Mouse (Mus musculus) liver, adult 2 months (tissue): ENCODE measurements around the gene Susd6. TPM values are rescaled to one million over a fixed set of nuclear protein-coding genes. Genes with fewer than 3 reads are reported as not detected.

ENCODE experiments used
- DNase-seq: peaks from one replicate; pipeline ENCODE4 v3.0.0-alpha.2; 2011; ENCODE audit warnings: low read depth, low spot score; ENCODE audit errors: extremely low read depth
- H3K27ac ChIP-seq: fragments of 200-500 bp; replicated peaks from 2 replicates; pipeline ENCODE4 v1.5.1; 2012; ENCODE audit warnings: low read depth, mild to moderate bottlenecking, control low read depth, inconsistent platforms, low read length; ENCODE audit not compliant: insufficient read depth
- H3K27me3 ChIP-seq: fragments of 200-500 bp; 2 replicates; pipeline ENCODE4 v1.6.1; 2012; ENCODE audit warnings: mild to moderate bottlenecking, moderate library complexity, low read length, inconsistent platforms; ENCODE audit not compliant: control insufficient read depth, insufficient read depth
- H3K36me3 ChIP-seq: fragments of 200-500 bp; 2 replicates; pipeline ENCODE4 v1.6.1; 2012; ENCODE audit warnings: low read length, inconsistent platforms; ENCODE audit not compliant: control insufficient read depth, insufficient read depth
- H3K4me1 ChIP-seq: fragments of 200-500 bp; 2 replicates; pipeline ENCODE4 v1.6.1; 2011; ENCODE audit warnings: low read length; ENCODE audit not compliant: control insufficient read depth, insufficient read depth
- H3K4me3 ChIP-seq: fragments of 200-500 bp; 2 replicates; pipeline ENCODE4 v1.5.1; 2011; ENCODE audit warnings: low read depth, mild to moderate bottlenecking, control low read depth, low read length, moderate library complexity; ENCODE audit not compliant: insufficient read depth
- H3K79me2 ChIP-seq: fragments of 200-500 bp; 2 replicates; pipeline ENCODE4 v1.6.1; 2012; ENCODE audit warnings: inconsistent platforms, mild to moderate bottlenecking, low read length, moderate library complexity; ENCODE audit not compliant: control insufficient read depth, insufficient read depth
- H3K9ac ChIP-seq: fragments of 200-500 bp; 2 replicates; pipeline ENCODE4 v1.6.1; 2012; ENCODE audit warnings: low read depth, mild to moderate bottlenecking, control low read depth, inconsistent platforms, low read length
- CTCF ChIP-seq: fragments of 200-500 bp; IDR thresholded peaks from 2 replicates; pipeline ENCODE4 v1.5.1; 2011; ENCODE audit warnings: low read depth, low read length, control low read depth
- POLR2A ChIP-seq: fragments of 200-500 bp; IDR thresholded peaks from 2 replicates; pipeline ENCODE4 v1.6.1; 2011; ENCODE audit warnings: low read length, control low read depth; ENCODE audit not compliant: insufficient read depth; ENCODE audit errors: extremely low read depth
- WGBS: fragments of 180-500 bp; shearing (Covaris S2); methylation state at CpG from one replicate; pipeline ENCODE4 v1.1.7; 2018; 5-methylcytosine and 5-hydroxymethylcytosine counted together
- polyA plus RNA-seq: library from polyadenylated mRNA; depleted of rRNA; stranded (reverse); fragments of >200 nt; gene quantifications from 2 replicates; pipeline ENCODE4 v1.2.3, GENCODE M21; 2012; rRNA removed
- total RNA-seq: library from RNA; depleted of rRNA; stranded (reverse); fragments of >200 nt; gene quantifications from 2 replicates; pipeline ENCODE4 v1.2.3, GENCODE M21; 2014; rRNA removed

Gene Susd6
- total RNA-seq (20.1 and 27.5 TPM in 2 replicates), polyA plus RNA-seq (21.8 and 22.3 TPM in 2 replicates)

- WGBS: 6% methylated on average over 56 of the region's 56 CpGs
These were observed at the start of gene Susd6 for GRCm38 (mm10) chr12:80789849-80790694. Susd6 (plus strand) TSS chr12:80790510.

DNA sequence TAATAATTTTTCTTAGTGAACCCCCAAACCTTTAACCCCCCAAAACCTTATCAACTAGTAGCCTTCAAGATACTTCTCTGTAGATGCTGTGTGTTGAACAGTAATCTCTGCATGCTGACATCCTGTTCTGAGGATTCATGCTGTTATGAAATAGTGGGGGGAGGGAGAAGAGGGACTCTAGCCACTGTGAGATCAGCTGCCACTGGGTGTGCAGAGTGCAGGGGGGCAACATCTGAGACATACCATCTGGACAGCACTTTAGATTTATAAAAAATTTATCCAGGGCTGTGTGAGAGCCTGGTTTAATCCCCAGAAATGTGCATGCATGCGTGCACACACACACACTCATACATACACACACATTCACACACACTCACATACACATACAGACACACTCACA lies 45.7 kb upstream of the Susd6 start:
- H3K79me2 ChIP-seq: no peaks in the 10 kb centered on the region
- WGBS: 90% methylated on average over 1 of the region's 1 CpGs
- no peak overlapping the region for H3K9ac ChIP-seq
- H3K27me3 ChIP-seq: peaks cover 3% of the 10 kb centered on the region; the same call in 1 of the 2 replicates
- TF ChIP-seq CTCF (no peak), POLR2A (no peak)
- no peak for DNase-seq
- H3K36me3 ChIP-seq: no peaks in the 10 kb centered on the region
- H3K4me3 ChIP-seq: no peak overlapping the region
- H3K4me1 ChIP-seq: no peaks in the 10 kb centered on the region
- H3K27ac ChIP-seq: no peak overlapping the region

More at GRCm38 (mm10) chr12:80789849-80790694, at the start of gene Susd6:
- peak within 1 kb of the TSS; percentile 100 for H3K9ac ChIP-seq
- peak; percentile 98 for TF ChIP-seq POLR2A
- peak; percentile 5; the same call in 1 of the 2 replicates for TF ChIP-seq CTCF
- no peaks in the 10 kb centered on the region for H3K27me3 ChIP-seq
- H3K27ac ChIP-seq: peak within 1 kb of the TSS; percentile 98
- H3K79me2 ChIP-seq: peaks cover 8% of the 10 kb centered on the region
- H3K4me3 ChIP-seq: peak within 1 kb of the TSS; percentile 98
- DNase-seq: peak; percentile 85
- H3K36me3 ChIP-seq: no peaks in the 10 kb centered on the region
- H3K4me1 ChIP-seq: peaks cover 19% of the 10 kb centered on the region

DNA sequence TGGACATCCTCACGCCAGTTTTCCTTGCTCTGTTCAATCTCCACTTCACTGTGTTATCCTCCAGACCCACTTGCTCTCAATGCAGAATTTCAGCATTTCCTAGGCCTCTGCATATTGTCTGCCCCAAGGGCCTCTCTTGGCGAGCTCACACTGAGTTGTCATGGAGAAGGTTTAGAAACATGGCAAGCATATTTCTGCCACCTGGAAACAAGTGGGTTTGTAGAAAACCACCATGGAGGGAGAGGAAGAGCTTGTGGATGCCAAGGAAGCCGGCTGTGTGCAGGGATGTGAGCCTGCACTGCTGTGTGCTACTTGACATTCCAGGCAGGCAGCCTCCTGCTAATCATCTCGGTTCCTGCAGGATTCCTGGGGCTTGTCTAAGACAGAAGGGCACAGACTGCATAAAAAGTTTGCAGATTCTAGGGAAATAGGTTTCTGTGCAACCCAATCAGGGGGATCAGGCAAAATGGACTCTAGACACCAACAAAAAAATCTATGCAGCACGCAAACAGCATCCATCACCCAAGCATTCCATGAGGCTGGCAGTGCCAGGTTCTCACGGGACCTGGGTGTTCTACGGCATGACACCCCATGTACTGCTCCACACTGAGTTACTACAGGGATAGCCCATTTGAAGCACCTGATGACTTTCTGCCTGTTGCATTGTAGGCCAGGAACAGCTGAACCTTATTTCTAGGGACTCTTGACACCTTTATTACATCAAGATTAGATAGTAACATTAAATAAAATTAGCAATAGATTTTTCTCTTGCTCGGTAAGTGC lies 44.1 kb upstream of the Susd6 start:
- H3K79me2 ChIP-seq: no peaks in the 10 kb centered on the region
- no peaks in the 10 kb centered on the region for H3K36me3 ChIP-seq
- H3K27ac ChIP-seq: no peak overlapping the region
- no peaks in the 10 kb centered on the region for H3K4me1 ChIP-seq
- DNase-seq: no peak
- 70% methylated on average over 8 of the region's 8 CpGs for WGBS
- H3K9ac ChIP-seq: no peak overlapping the region
- TF ChIP-seq CTCF (no peak), POLR2A (no peak)
- H3K4me3 ChIP-seq: no peak overlapping the region
- H3K27me3 ChIP-seq: peaks cover 3% of the 10 kb centered on the region; the same call in 1 of the 2 replicates

- H3K4me1 ChIP-seq: no peaks in the 10 kb centered on the region
- H3K27ac ChIP-seq: no peak overlapping the region
- H3K79me2 ChIP-seq: no peaks in the 10 kb centered on the region
- DNase-seq: no peak
- H3K9ac ChIP-seq: no peak overlapping the region
- no peak overlapping the region for H3K4me3 ChIP-seq
- peaks cover 3% of the 10 kb centered on the region; the same call in 1 of the 2 replicates for H3K27me3 ChIP-seq
- no peaks in the 10 kb centered on the region for H3K36me3 ChIP-seq
- WGBS: 91% methylated on average over 6 of the region's 6 CpGs
- TF ChIP-seq POLR2A (no peak), CTCF (no peak)
These were observed 38.8 kb upstream of the Susd6 start for GRCm38 (mm10) chr12:80751556-80751955.

GRCm38 (mm10) chr12:80757751-80758558 lies 32.4 kb upstream of the Susd6 start:
- TF ChIP-seq POLR2A: no peak
- TF ChIP-seq CTCF: no peak
- Histone ChIP-seq H3K36me3 (no peaks in the 10 kb centered on the region), H3K27ac (no peak overlapping the region), H3K27me3 (peaks cover 27% of the 10 kb centered on the region; the same call in 1 of the 2 replicates), H3K79me2 (no peaks in the 10 kb centered on the region), H3K4me3 (peak overlapping the region; percentile 59; the same call in 1 of the 2 replicates), H3K9ac (peak overlapping the region; percentile 67), H3K4me1 (peaks cover 4% of the 10 kb centered on the region; the same call in 1 of the 2 replicates)
- peak; percentile 35 for DNase-seq
- WGBS: under 1% methylated on average over 113 of the region's 122 CpGs
